Mouse (Mus musculus): ENCODE results near the gene Dydc1.

Dydc1 gene

GRCm38 (mm10) chr14:41100712-41101111 is 28.0 kb downstream of the Dydc1 start:
- DNase-seq, result no peak

DNA sequence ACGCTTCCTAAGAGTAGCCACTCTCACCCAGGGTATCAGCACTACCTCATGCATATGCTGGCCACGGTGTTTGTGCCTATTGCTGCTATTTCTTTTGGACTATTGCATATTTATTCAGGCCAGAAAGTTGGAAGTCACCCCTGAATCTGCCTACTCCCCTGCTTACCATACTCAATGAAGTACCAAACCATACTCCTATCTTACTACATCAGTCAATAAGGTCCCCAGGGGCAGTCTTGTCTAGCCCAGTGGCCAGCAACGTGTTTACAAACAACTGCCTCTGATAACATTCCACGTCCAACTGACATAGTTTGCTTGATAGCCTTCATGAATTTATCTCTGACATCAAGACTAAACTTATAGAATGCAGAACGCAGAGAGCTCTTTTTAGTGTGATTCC is 28.5 kb downstream of the Dydc1 start:
- no peak for DNase-seq

GRCm38 (mm10) chr14:41102269-41102668 is 29.6 kb downstream of the Dydc1 start:
- DNase-seq, result no peak

DNA sequence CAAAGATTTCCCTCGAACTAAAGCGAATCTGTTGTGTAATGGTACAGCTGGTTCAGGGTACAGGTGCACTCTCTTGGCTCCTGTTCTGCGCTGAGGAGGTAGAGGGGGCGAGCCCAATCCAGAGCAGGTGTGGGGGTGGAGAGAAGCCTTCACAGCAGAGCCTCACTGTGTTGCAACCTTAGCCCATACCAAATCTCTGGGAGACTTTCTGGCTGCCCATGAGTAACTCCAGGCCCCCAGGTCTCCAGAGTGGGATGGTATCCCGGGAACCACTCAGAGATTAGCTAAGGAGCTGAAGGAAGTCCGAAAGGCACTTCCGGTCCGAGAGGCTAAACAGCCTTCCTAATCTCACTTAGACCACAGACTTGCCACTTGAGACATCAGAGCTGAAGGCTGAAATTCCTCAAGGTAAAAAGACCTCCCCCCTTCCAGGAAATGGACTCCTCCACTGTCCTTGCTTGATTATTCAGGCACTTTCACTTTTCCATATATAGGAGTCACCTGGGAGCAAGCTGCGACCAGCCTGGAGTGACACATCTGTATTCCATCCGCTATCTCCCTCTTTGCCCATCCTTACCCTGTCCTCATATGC is 32.2 kb downstream of the Dydc1 start, which contains the start of gene Mat1a:
Gene Mat1a (plus strand): TSS at position 183 of the 592 bp plus-strand sequence.
- no peak for DNase-seq

DNA sequence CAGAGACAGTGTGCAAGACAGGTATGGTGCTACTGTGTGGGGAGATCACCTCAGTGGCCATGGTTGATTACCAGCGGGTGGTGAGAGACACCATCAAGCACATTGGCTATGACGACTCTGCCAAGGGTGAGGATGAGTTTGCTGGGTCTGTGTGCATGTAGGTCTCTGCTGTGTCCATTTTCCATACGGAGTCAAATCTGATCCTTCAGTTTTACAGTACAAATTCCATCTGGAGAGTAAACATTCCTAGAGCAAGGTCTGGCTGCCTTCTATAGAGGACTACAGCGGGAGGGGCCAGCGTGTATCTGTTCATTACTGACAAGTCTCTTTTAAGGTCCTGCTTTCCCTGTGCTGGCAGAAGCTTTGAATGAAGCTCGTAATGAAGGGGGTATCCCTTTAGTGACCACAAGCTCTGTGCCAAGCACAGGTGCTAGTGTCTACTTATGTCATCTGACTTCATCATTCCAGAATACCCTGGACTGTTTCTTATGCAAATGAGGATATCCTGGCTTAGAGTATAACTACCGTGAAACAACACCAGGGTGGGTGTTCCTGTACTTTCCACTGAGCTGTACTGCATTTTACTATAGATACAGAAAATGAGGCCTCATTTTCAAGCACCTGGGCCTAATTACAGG is 38.4 kb downstream of the Dydc1 start:
- no peak for DNase-seq

DNA sequence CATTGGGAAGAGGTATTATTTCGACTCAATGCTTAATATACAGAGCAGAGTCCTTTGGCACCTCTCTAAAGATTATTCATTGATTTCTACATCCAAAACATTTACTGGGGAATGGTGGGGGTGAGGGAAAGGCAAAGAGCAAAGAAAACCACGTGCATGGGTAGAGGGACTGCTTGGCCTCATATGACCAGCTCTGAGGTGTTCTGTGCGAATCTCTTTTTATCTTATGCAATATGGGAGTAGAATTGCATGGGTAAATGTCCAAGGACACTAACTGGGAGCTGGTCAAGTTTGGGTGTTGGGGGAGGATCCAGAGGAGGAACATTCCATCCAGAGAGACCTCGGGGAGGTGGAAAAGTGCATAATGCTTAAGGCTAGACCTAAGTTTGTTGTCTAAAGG is 40.2 kb downstream of the Dydc1 start:
- DNase-seq, result no peak

DNA sequence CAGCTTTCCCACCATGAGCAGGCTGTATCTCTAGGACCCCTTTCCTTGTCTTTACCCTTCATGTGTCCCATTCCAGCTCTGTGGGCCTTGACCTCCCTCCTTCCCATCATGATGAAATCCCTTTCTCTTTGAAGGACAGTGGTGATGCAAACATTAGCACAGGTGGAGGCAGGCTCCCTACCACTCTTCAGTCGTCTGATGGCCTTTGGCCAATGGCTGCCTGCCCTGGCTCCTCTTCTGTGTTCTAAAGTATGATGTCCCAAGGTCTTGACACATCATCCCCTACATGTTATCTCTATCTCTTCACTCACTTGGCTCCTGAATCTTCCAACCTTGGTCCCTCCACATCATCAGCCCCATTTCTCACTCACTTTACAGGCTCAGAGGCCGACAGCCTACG is 43.6 kb downstream of the Dydc1 start:
- no peak for DNase-seq

- DNase-seq, result no peak
Observed at GRCm38 (mm10) chr14:41124683-41125082, 52.0 kb downstream of the Dydc1 start.

- DNase-seq, result peak; percentile 36
Observed at GRCm38 (mm10) chr14:41127997-41128396, 55.3 kb downstream of the Dydc1 start.

GRCm38 (mm10) chr14:41131540-41131939 is 58.8 kb downstream of the Dydc1 start, which contains the start of gene Sftpa1:
Gene Sftpa1, plus strand, starts transcription at chr14:41131782.
- DNase-seq, result no peak

DNA sequence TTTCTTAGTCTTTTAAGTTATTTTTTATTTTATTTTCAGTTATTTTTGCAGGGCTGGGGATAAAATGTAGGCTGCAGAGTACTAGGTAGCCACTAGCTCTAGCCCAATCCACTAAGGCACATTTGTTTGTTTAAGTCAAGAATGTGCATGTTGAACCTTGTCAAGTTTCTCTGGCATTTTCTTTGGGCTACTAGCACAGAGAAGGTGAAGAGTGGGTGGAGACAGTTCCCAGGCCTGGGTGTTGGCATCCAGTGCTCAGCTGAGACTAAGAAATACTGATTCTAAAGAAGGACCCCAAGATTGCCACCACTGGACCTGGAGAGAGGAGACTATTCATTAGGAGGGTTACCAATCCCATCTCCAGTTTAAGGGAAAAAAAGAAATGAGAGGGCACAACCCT is 64.3 kb downstream of the Dydc1 start:
- no peak for DNase-seq

- DNase-seq, result no peak
Observed at GRCm38 (mm10) chr14:41140686-41141085, 68.0 kb downstream of the Dydc1 start.

All from retina, postnatal 1 day (tissue).